Mouse (Mus musculus) small intestine, adult 2 months (tissue): ENCODE data around the gene Dync1i1.

Experiments used
- CTCF ChIP-seq: fragments of 200-500 bp; IDR thresholded peaks from 2 replicates; pipeline ENCODE4 v1.5.1; 2012; ENCODE audit warnings: low read depth, mild to moderate bottlenecking, control low read depth, inconsistent platforms, low read length, moderate library complexity, mixed read lengths; ENCODE audit not compliant: insufficient replicate concordance, insufficient read length; ENCODE audit errors: extremely low read depth
- POLR2A ChIP-seq: fragments of 200-500 bp; IDR thresholded peaks from 2 replicates; pipeline ENCODE4 v1.6.1; 2012; ENCODE audit warnings: low read depth, mild to moderate bottlenecking, control low read depth, inconsistent platforms, low read length, moderate library complexity

DNA sequence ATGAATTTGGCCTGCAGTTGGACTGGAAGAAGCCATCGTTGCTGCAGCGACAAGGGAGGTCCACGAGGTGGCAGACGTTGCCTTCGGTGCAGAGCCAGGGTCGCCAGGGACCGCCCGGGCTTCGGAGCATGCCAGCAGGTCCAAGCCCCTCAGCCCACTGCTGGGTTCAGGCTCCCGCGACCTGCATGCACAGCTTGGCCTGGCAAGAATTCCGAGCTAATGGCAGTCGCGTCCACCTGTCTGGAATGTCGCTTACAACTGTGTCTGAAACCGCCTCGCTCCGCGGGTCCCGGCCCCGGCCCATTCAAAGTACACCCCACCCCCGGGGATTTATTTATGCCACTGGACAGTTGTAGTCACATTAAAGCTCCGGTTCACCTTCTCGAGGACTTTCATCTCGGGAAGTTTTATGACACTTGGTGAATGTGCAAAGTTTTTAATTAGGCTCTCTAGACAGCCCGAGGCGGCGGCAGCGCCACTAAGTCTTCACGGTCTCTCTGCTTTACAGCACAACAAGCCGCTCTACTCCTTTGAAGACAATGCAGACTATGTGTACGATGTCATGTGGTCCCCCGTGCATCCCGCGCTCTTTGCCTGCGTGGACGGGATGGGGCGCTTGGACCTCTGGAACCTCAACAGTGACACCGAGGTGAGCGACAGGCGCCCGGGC is 280.5 kb downstream of the Dync1i1 start:
- TF ChIP-seq POLR2A (no peak), CTCF (peak; percentile 69; the same call in 1 of the 2 replicates)
